Mouse (Mus musculus): ENCODE results near the gene Ube2e1.
A peak's percentile ranks its signal among the peaks of the same experiment; 100 is the strongest.

GRCm38 (mm10) chr14:18326968-18327672 is 4.5 kb downstream of the Ube2e1 start:
- TF ChIP-seq CTCF (IDR thresholded peaks at IDR 0.05), result peak; percentile 48
- no peak for TF ChIP-seq EP300 (IDR thresholded peaks at IDR 0.05)
